Mouse (Mus musculus): ENCODE measurements around the gene Emc8. TPM values are rescaled to one million over a fixed set of nuclear protein-coding genes. Genes with fewer than 3 reads are reported as not detected.

Gene Emc8
- polyA plus RNA-seq, 1 experiment from 2014 or later: 164 TPM

DNA sequence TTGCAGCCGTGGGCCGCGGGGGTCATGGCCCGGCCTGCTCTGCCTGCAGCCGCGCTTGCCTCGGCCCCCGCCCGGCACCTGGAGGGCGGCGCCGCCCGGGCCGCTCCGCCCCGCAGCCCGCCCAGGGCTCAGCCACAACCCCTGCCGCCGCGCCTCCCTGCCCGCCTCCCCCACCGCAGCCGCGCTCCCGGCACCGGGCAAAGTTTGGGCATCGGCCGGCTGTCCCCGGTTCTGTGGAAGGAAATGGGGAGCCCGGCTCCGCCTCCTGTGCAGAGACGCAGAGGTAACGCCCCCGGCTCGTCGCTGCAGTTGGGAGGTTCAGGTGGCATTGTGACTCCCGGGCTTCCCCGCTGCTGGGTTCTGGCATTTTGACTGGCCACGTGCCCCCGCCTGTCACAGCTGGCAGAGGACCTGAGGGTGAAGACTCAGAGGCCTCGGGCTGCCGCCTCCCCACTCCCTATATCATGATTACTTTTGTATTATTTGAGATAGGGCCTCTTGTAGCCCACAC lies 34.0 kb downstream of the Emc8 start:
- Histone ChIP-seq H3K4me3 (peak overlapping the region; percentile 70), H3K9ac (peak overlapping the region; percentile 85), H3K27ac (replicated peaks) (no peak overlapping the region), H3K4me1 (peaks cover 25% of the 10 kb centered on the region), H3K36me3 (no peaks in the 10 kb centered on the region), H3K4me2 (peak overlapping the region; percentile 99), H3K27me3 (replicated peaks) (peaks cover 36% of the 10 kb centered on the region), H3K9me3 (no peaks in the 10 kb centered on the region)
- 1% methylated on average over 39 of the region's 42 CpGs for WGBS
- ATAC-seq (ENCODE audit: extremely low read depth, insufficient number of reproducible peaks, low FRiP score, low TSS enrichment): no peak

DNA sequence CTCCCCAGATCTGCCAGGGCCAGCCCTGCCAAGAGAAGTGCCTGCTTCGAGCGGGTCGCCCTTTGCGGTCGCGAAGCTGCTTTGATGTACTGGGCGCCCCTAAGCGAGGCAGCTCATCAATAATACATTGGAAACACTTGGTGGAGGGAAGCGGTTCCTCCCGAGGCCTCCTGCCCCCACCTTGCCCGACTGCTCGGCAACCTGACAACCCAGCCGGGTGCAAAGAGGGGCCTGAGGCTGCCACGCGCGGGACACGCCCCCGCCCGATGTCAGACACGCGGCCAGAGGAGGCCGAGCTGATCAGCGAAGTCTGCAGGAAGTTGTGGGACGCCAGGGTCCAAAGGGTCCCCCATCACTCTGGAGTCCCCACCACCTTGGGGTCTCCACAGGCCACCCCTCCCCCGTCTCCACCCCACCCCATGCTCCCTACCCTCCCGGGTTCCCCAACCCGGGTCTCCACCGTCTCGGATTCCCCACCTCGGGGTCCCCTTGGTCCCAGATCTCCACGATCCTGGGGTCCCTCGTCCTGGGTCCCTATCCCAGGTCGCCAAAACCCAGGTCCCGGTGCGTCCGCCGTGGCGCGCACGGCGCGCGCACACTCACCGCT lies 34.6 kb downstream of the Emc8 start:
- peak overlapping the region; percentile 70 for H3K4me3 ChIP-seq
- no peak for ATAC-seq (ENCODE audit: extremely low read depth, insufficient number of reproducible peaks, low FRiP score, low TSS enrichment)
- H3K27ac ChIP-seq (replicated peaks): no peak overlapping the region
- H3K27me3 ChIP-seq (replicated peaks): peaks cover 36% of the 10 kb centered on the region
- peak overlapping the region; percentile 85 for H3K9ac ChIP-seq
- H3K36me3 ChIP-seq: no peaks in the 10 kb centered on the region
- 3% methylated on average over 44 of the region's 44 CpGs for WGBS
- no peaks in the 10 kb centered on the region for H3K9me3 ChIP-seq
- H3K4me1 ChIP-seq: peaks cover 25% of the 10 kb centered on the region
- peak overlapping the region; percentile 99 for H3K4me2 ChIP-seq

DNA sequence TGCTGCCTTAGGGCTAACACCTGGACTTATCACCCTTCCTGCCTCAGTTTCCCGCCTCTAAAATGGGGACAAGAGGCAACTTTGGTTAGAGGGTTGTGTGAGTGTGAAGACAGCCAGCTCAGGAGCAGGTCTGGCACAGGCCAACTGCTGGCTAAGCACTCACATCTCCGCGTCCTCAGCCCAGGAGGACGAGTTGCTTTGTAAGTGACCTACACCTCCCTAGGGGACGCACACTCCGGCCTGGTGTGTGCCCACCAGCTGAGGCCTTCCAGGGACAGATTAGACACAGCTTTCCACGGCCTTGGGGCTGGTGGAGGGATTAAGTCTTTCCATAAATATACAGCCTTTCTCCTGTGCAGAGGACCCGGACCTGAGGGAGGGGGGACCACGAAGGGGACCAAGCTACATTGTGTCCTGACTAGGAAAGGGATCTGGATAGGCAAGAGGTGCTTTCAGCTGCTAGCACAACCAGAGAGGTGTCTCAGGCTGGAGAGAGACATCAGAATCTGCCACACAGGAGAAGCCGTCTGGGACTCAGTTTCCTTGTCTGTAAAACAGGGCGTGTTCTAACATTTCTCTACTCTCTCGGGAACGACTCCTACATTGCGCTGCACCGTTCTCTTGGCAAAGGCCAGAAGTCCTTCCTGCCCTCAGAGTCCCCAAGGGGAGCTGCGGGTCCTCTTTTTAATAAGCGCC lies 35.3 kb downstream of the Emc8 start:
- peak overlapping the region; percentile 85 for H3K9ac ChIP-seq

DNA sequence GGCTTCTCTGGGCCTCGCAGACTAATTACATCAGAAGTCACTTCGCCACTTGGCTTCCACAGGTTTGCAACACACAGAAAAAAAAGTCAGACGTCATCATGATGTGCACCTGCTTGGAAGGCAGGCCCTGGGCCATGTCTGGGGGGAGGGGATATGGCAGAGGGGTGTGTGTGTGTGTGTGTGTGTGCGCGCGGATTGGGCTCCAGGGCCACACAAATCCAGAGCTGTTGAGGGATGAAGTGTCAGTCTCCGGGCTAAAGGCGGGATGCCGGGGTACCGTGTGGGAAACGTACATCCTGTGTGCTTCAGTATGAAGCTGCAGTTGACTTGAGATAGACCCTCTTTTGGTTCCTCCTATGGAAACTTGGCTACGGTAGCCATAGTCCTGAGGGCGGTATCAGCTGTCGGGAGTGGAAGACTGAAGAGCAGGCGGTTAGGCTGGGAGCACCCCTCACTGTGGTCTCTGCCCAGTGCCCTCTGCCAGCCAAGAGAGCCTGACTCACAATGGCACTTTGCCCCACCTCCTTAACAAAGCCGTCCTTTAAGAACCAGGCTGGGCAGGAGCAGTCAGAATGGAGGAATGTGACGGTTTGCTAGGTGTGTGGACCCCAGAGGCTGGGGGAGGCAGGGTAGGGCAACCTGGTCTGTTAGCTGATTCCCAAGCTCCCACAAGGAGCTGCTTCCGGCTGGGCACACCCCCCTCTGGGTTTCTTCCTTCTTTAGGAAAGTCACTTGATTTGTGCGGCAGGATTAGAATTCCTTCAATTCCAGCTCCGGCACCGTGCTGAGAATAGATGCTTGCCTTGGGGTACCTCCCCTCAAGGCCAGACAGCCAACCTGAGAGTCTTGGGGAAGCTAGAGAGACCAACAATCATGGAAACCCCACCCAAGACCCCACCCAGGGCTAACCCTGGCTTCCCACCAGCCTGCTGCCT lies 36.7 kb downstream of the Emc8 start:
- Histone ChIP-seq H3K27ac (replicated peaks) (no peak overlapping the region), H3K9me3 (no peaks in the 10 kb centered on the region), H3K4me2 (no peak overlapping the region), H3K9ac (no peak overlapping the region), H3K4me3 (no peak overlapping the region), H3K4me1 (peaks cover 25% of the 10 kb centered on the region), H3K27me3 (replicated peaks) (peaks cover 36% of the 10 kb centered on the region), H3K36me3 (no peaks in the 10 kb centered on the region)
- no peak for ATAC-seq (ENCODE audit: extremely low read depth, insufficient number of reproducible peaks, low FRiP score, low TSS enrichment)
- WGBS: 73% methylated on average over 21 of the region's 21 CpGs

More for the DNA sequence above, 35.3 kb downstream of the Emc8 start:
- ATAC-seq (ENCODE audit: extremely low read depth, insufficient number of reproducible peaks, low FRiP score, low TSS enrichment): no peak
- H3K36me3 ChIP-seq: no peaks in the 10 kb centered on the region
- no peak overlapping the region for H3K27ac ChIP-seq (replicated peaks)
- H3K4me2 ChIP-seq: peak overlapping the region; percentile 99
- WGBS: 31% methylated on average over 17 of the region's 17 CpGs
- H3K9me3 ChIP-seq: no peaks in the 10 kb centered on the region
- peaks cover 25% of the 10 kb centered on the region for H3K4me1 ChIP-seq
- peak overlapping the region; percentile 70 for H3K4me3 ChIP-seq
- peaks cover 36% of the 10 kb centered on the region for H3K27me3 ChIP-seq (replicated peaks)

DNA sequence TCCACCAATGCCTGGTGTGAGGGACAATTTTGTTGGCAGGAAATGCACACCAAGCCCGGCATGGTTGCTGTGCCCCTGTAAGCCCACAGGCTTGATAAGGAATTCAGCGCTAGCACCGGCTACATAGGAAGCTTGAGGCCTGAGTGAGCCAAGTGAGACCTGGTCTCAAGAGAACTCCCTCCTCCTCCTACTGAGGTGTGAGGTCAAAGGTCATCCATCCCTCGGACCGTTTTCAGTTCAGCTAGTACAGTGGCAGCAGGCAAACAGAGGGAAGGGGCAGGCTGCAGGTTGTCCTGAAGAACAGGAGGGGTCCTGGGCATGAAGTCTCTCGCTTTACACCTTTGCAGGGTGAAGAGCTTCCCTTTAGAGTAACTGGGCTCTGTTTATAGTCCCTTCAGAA lies 37.5 kb downstream of the Emc8 start:
- H3K4me3 ChIP-seq: no peak overlapping the region
- H3K4me1 ChIP-seq: peaks cover 25% of the 10 kb centered on the region
- H3K36me3 ChIP-seq: no peaks in the 10 kb centered on the region
- peaks cover 30% of the 10 kb centered on the region for H3K27me3 ChIP-seq (replicated peaks)
- H3K9ac ChIP-seq: no peak overlapping the region
- H3K27ac ChIP-seq (replicated peaks): no peak overlapping the region
- WGBS: 38% methylated on average over 6 of the region's 6 CpGs
- ATAC-seq (ENCODE audit: extremely low read depth, insufficient number of reproducible peaks, low FRiP score, low TSS enrichment): no peak
- H3K9me3 ChIP-seq: no peaks in the 10 kb centered on the region
- no peak overlapping the region for H3K4me2 ChIP-seq

DNA sequence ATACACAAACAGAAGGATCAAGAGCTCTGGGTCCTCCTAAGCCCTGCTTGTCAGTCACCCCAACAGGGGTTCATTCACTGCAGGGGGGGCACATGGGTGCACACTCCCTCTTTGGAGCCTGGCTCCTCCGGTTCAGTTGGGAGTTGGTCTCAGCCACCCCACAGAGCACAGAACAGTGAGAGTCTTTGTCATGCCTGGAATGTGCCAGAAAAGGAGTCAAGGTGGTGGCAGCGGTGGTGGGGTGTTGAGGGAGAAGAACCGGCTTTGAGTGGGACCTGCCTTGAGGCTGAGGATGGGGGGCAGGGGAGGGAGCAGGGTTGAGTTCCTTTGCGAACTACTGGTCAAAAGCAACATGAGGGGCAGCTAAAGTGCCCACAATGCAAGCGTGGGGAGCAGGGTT lies 38.3 kb downstream of the Emc8 start:
- peaks cover 24% of the 10 kb centered on the region for H3K27me3 ChIP-seq (replicated peaks)
- no peak overlapping the region for H3K9ac ChIP-seq
- H3K27ac ChIP-seq (replicated peaks): no peak overlapping the region
- no peak overlapping the region for H3K4me2 ChIP-seq
- peaks cover 25% of the 10 kb centered on the region for H3K4me1 ChIP-seq
- no peaks in the 10 kb centered on the region for H3K36me3 ChIP-seq
- no peaks in the 10 kb centered on the region for H3K9me3 ChIP-seq
- no peak overlapping the region for H3K4me3 ChIP-seq
- WGBS: 36% methylated on average over 5 of the region's 5 CpGs
- no peak for ATAC-seq (ENCODE audit: extremely low read depth, insufficient number of reproducible peaks, low FRiP score, low TSS enrichment)

DNA sequence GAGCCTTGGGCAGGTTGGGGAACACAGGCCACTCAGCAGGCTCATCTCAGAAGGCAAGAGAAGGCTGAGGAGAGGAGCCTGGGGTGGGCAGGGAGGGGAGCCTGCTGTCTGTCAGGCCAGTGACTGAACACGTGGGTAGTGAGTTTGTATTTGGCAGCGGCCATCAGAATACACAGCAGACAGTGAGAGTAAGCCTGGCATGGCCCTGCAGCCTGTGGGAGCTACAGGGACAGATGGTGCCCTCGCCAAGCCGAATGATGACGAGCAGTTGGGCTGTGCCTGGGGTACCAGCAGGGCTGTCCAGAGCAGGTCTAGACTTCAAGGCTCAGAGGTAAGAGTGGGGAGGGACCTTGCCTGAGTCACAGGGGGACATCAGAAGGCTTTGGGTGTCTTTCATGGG lies 41.1 kb downstream of the Emc8 start:
- Histone ChIP-seq H3K27me3 (replicated peaks) (no peaks in the 10 kb centered on the region; the same call in 1 of the 2 replicates), H3K36me3 (no peaks in the 10 kb centered on the region), H3K4me3 (no peak overlapping the region), H3K4me2 (no peak overlapping the region), H3K9ac (no peak overlapping the region), H3K9me3 (no peaks in the 10 kb centered on the region), H3K4me1 (peaks cover 18% of the 10 kb centered on the region), H3K27ac (replicated peaks) (no peak overlapping the region)
- WGBS: 78% methylated on average over 5 of the region's 5 CpGs
- no peak for ATAC-seq (ENCODE audit: extremely low read depth, insufficient number of reproducible peaks, low FRiP score, low TSS enrichment)

DNA sequence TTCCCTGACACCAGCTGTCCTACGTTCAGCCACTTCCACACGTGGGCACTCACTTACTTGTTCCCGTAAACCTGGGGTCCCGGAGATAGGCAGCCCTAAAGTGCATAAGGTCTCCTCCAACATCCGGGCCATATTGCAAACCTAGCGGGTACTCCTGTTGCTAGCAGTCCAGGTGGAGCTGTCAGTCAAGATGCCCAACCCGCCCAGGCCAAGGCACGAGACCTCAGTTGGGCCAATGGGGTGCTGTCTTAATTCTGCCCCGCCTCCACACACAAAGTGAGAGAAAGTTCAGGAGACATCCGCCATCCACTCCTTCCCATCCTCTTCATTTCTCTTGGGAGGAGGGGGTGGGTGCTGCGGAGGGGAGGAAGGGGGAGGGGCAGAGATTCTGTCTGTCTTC lies 41.9 kb downstream of the Emc8 start:
- H3K4me1 ChIP-seq: peaks cover 24% of the 10 kb centered on the region
- no peak overlapping the region for H3K4me2 ChIP-seq
- no peak overlapping the region for H3K4me3 ChIP-seq
- ATAC-seq (ENCODE audit: extremely low read depth, insufficient number of reproducible peaks, low FRiP score, low TSS enrichment): no peak
- H3K9ac ChIP-seq: no peak overlapping the region
- no peaks in the 10 kb centered on the region; the same call in 1 of the 2 replicates for H3K27me3 ChIP-seq (replicated peaks)
- no peaks in the 10 kb centered on the region for H3K9me3 ChIP-seq
- H3K27ac ChIP-seq (replicated peaks): no peak overlapping the region
- WGBS: 62% methylated on average over 11 of the region's 11 CpGs
- H3K36me3 ChIP-seq: no peaks in the 10 kb centered on the region

DNA sequence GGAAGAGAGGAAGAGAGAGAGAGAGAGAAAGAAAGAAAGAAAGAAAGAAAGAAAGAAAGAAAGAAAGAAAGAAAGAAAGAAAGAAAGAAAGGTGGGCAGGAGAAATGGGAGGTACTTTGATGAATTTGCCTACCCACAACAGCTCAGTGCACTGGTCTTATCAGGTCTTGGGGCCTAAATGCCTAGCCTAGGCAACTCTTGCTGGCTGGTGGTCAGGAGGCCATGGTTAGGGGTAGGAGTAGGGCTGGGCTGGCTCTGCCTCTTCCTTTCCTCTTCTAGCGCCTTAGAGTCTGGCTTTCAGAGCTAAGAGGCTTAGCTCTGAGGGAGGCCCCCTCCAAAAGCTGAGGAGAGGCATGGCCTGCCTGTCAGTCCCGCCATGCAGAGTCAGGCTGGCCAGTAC lies 44.8 kb downstream of the Emc8 start:
- no peaks in the 10 kb centered on the region for H3K36me3 ChIP-seq
- H3K9ac ChIP-seq: no peak overlapping the region
- 58% methylated on average over 2 of the region's 2 CpGs for WGBS
- H3K27me3 ChIP-seq (replicated peaks): no peaks in the 10 kb centered on the region
- H3K9me3 ChIP-seq: no peaks in the 10 kb centered on the region
- H3K27ac ChIP-seq (replicated peaks): no peak overlapping the region
- peaks cover 33% of the 10 kb centered on the region for H3K4me1 ChIP-seq
- no peak for ATAC-seq (ENCODE audit: extremely low read depth, insufficient number of reproducible peaks, low FRiP score, low TSS enrichment)
- H3K4me3 ChIP-seq: no peak overlapping the region
- H3K4me2 ChIP-seq: no peak overlapping the region

DNA sequence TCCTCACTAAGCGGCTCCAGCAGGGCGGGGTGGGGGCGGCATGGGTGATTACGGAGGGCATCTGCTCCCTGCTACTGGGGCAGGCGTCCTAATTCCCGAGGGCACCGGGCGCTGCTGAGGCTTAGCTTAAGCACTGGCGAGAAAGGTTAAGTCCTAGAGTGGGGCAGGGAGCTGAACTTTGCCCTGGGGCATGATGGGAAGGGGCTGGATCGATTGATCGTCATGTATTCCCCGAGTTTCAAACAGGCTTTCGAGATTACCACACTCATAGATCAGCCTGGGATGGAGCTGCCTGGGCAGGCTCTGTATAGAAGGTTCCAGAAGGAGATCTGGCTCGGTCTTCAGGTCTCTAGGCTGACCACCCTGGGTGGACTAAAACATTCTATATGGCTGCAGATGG lies 46.2 kb downstream of the Emc8 start:
- Histone ChIP-seq H3K36me3 (no peaks in the 10 kb centered on the region), H3K27me3 (replicated peaks) (no peaks in the 10 kb centered on the region), H3K4me1 (peaks cover 36% of the 10 kb centered on the region), H3K4me2 (peak overlapping the region; percentile 31; the same call in 1 of the 2 replicates), H3K9me3 (no peaks in the 10 kb centered on the region), H3K27ac (replicated peaks) (0 out of 2 replicates have a peak overlapping the region, but pooled peaks have one; percentile 24), H3K4me3 (no peak overlapping the region), H3K9ac (peak overlapping the region; percentile 50; the same call in 1 of the 2 replicates)
- whole genome bisulfite sequencing: 52% methylated on average over 14 of the region's 14 CpGs
- no peak for ATAC-seq (ENCODE audit: extremely low read depth, insufficient number of reproducible peaks, low FRiP score, low TSS enrichment)

DNA sequence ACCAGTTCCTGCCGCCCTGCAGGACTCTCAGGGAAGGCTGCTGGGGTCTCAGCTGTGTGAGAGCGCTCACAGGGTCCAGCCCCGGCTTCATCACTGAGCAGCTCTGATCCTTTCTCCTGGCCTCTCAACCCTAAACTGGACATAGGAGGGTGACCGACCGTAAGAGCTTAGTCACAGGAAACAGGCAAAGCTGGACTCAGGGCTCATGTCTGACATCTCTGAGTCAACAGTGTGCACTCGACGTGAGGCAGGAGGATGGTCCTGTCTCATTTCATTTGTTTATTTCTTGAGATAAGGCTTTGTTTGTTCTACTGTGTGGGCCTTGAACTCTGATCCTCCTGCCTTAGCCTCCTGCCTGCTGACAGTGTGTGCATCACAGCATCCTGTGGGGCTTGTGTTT lies 47.9 kb downstream of the Emc8 start:
- Histone ChIP-seq H3K27me3 (replicated peaks) (no peaks in the 10 kb centered on the region), H3K27ac (replicated peaks) (no peak overlapping the region), H3K4me2 (no peak overlapping the region), H3K4me3 (no peak overlapping the region), H3K36me3 (no peaks in the 10 kb centered on the region), H3K9ac (no peak overlapping the region; the same call in 1 of the 2 replicates), H3K4me1 (peaks cover 44% of the 10 kb centered on the region), H3K9me3 (no peaks in the 10 kb centered on the region)
- 45% methylated on average over 7 of the region's 7 CpGs for WGBS
- ATAC-seq (ENCODE audit: extremely low read depth, insufficient number of reproducible peaks, low FRiP score, low TSS enrichment): no peak
